Mouse (Mus musculus) megakaryocyte, embryonic 14.5 days (primary cell): Measurements from ENCODE around the gene Spin1.

Experiments used
- FLI1 ChIP-seq: IDR thresholded peaks from 2 replicates; pipeline ENCODE4 v1.6.1; 2012; ENCODE audit warnings: low read length, inconsistent platforms, mixed read lengths
- GATA1 ChIP-seq: IDR thresholded peaks from 3 replicates; pipeline ENCODE4 v1.6.1; 2012; ENCODE audit warnings: mixed read lengths, low read length, inconsistent platforms, borderline replicate concordance

- TF ChIP-seq FLI1 (no peak), GATA1 (no peak)
Observed at GRCm38 (mm10) chr13:51109517-51109916, 8.8 kb downstream of the Spin1 start.
